Mouse (Mus musculus) stomach, postnatal 0 days (tissue): ENCODE measurements around the gene Abhd14a. TPM values are rescaled to one million over a fixed set of nuclear protein-coding genes. Genes with fewer than 3 reads are reported as not detected.

ENCODE experiments used
- ATAC-seq: fragments of 200-750 bp; cut with Nextera tagmentation; 2 replicates; pipeline ENCODE4 v1.8.0; 2017; ENCODE audit not compliant: low FRiP score, low TSS enrichment
- DNase-seq: peaks from one replicate; pipeline ENCODE4 v3.0.0-alpha.2; 2016; ENCODE audit warnings: low spot score
- H3K27ac ChIP-seq: fragments of 300-500 bp; sonication (generic); replicated peaks from 2 replicates; pipeline ENCODE4 v1.5.1; 2014; ENCODE audit warnings: mild to moderate bottlenecking, control low read depth
- H3K27me3 ChIP-seq: fragments of 300-500 bp; sonication (generic); 2 replicates; pipeline ENCODE4 v1.6.1; 2014; ENCODE audit warnings: low read length; ENCODE audit not compliant: control insufficient read depth, insufficient read depth
- H3K36me3 ChIP-seq: fragments of 300-500 bp; sonication (generic); 2 replicates; pipeline ENCODE4 v1.6.1; 2014; ENCODE audit warnings: low read length, mixed read lengths; ENCODE audit not compliant: control insufficient read depth, insufficient read depth
- H3K4me1 ChIP-seq: fragments of 300-500 bp; sonication (generic); replicated peaks from 2 replicates; pipeline ENCODE4 v1.6.1; 2014; ENCODE audit warnings: antibody characterized with exemption; ENCODE audit not compliant: control insufficient read depth, insufficient read depth
- H3K4me2 ChIP-seq: fragments of 300-500 bp; sonication (generic); replicated peaks from 2 replicates; pipeline ENCODE4 v1.6.1; 2014; ENCODE audit warnings: low read depth, mild to moderate bottlenecking, control low read depth, moderate library complexity
- H3K4me3 ChIP-seq: fragments of 300-500 bp; sonication (generic); 2 replicates; pipeline ENCODE4 v1.5.1; 2014; ENCODE audit warnings: low read depth, low read length, control low read depth
- H3K9ac ChIP-seq: fragments of 300-500 bp; sonication (generic); 2 replicates; pipeline ENCODE4 v1.6.1; 2014; ENCODE audit warnings: mild to moderate bottlenecking, low read length, control low read depth, mixed read lengths
- H3K9me3 ChIP-seq: fragments of 300-500 bp; sonication (generic); 2 replicates; pipeline ENCODE4 v1.6.1; 2016; ENCODE audit warnings: low read length; ENCODE audit not compliant: control insufficient read depth
- CTCF ChIP-seq: IDR thresholded peaks from 2 replicates; pipeline ENCODE4 v1.5.1; 2016; ENCODE audit warnings: antibody characterized with exemption, low read depth, mild to moderate bottlenecking, moderate library complexity
- EP300 ChIP-seq: optimal IDR thresholded peaks from 2 replicates; pipeline ENCODE3; 2016; ENCODE audit warnings: antibody characterized with exemption
- WGBS: fragments of 180-500 bp; shearing (Covaris S2); extraction: QIAGEN DNeasy Blood & Tissue Kit; methylation state at CpG from one replicate; pipeline ENCODE4 v1.1.7; 2014; 5-methylcytosine and 5-hydroxymethylcytosine counted together
- polyA plus RNA-seq: library from polyadenylated mRNA; unstranded; fragments of >200 nt; fragmentation: Nextera tagmentation; extraction: Ambion mirVana; gene quantifications from 2 replicates; pipeline ENCODE4 v1.2.1, GENCODE M21; 2015

Abhd14a gene
- polyA plus RNA-seq, 1 experiment from 2014 or later: 23.2 TPM

DNA sequence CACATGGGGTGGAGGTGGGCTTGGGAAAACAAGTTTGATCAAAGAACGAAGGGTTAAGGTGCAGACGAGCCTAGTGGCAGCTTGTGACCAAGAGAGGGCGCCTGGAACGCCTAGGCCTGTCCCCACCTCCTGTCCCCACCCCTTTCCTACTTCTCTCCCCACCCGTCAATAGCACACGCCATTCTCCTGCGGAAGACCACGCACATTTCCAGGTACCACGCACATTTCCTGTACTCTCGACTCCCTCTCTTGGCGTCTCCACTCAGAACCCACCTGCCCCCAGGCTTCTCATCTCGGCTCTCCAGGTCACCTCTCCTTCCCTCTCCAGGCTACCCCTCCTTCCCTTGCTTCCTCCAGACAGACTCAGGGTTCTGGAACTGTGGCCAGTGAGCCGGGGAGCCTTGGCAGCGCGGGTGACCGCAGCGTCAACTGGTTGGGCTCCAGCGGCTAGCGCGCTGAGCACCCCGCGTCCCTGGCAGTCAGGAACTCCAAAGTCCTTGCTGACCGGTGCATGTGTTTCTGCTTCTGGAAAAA lies 1.1 kb upstream of the Abhd14a start:
- ATAC-seq: peak; percentile 49; the same call in 1 of the 2 replicates
- 1% methylated on average over 23 of the region's 23 CpGs for WGBS
- H3K36me3 ChIP-seq: no peaks in the 10 kb centered on the region
- no peaks in the 10 kb centered on the region for H3K9me3 ChIP-seq
- no peak for TF ChIP-seq EP300
- TF ChIP-seq CTCF: peak; percentile 81
- peak overlapping the region; percentile 81 for H3K4me2 ChIP-seq
- H3K9ac ChIP-seq: peak overlapping the region; percentile 63
- peak overlapping the region; percentile 78 for H3K27ac ChIP-seq
- no peaks in the 10 kb centered on the region for H3K27me3 ChIP-seq
- peak overlapping the region; percentile 55 for H3K4me3 ChIP-seq
- peaks cover 21% of the 10 kb centered on the region for H3K4me1 ChIP-seq
- peak; percentile 80 for DNase-seq

DNA sequence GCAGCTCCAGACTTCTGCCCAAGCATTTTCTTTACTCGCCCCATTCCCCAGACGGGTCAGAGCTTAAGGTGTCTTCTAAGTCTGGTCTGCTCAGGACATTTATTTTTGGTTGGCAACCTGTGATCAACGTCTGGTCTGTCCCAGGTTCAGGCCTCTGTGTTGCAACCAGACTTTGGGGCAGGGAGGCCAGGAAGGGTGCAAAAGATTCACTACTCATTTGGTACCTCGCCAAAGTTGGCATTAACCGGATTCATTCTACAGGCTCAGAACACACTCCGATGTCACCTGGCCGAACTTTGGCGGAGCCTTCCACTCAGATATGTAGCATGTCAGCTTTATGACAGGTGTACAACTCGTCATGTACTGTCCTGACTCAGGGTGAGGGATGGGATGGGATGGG lies 473 bp upstream of the Abhd14a start:
- 22% methylated on average over 9 of the region's 9 CpGs for WGBS
- Histone ChIP-seq H3K27ac (peak overlapping the region; percentile 78), H3K9me3 (no peaks in the 10 kb centered on the region), H3K27me3 (no peaks in the 10 kb centered on the region), H3K4me1 (peaks cover 20% of the 10 kb centered on the region), H3K4me3 (peak overlapping the region; percentile 55), H3K4me2 (peak overlapping the region; percentile 81), H3K9ac (0 out of 2 replicates have a peak overlapping the region, but pooled peaks have one; percentile 32), H3K36me3 (no peaks in the 10 kb centered on the region)
- no peak for TF ChIP-seq EP300
- no peak for TF ChIP-seq CTCF
- ATAC-seq (peak; percentile 3; the same call in 1 of the 2 replicates), DNase-seq (no peak)

DNA sequence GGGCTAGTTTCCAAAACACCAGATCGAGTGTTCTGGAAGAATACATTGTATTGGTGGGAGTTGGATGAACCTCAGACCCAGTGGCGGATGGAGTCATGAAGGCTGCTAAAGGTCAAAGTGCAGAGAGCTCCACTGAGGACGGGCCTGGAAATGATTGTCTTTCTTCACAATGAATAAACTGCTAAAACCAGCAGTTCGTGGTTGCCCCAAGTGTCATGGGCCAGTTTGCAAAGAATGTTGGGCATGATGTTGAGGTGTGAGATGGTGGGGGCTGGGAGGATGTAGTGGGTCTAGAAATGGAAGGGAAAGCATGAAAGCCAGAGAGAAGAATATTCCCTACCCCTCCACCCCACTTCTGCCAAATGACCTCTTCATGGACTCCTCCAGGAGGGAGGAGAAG lies 2.6 kb downstream of the Abhd14a start:
- Histone ChIP-seq H3K4me3 (no peak overlapping the region), H3K27me3 (no peaks in the 10 kb centered on the region), H3K4me1 (peaks cover 7% of the 10 kb centered on the region), H3K27ac (no peak overlapping the region), H3K36me3 (no peaks in the 10 kb centered on the region), H3K9ac (no peak overlapping the region), H3K4me2 (no peak overlapping the region), H3K9me3 (no peaks in the 10 kb centered on the region)
- TF ChIP-seq CTCF: no peak
- TF ChIP-seq EP300: no peak
- 67% methylated on average over 4 of the region's 4 CpGs for WGBS
- no peak for DNase-seq
- no peak for ATAC-seq

DNA sequence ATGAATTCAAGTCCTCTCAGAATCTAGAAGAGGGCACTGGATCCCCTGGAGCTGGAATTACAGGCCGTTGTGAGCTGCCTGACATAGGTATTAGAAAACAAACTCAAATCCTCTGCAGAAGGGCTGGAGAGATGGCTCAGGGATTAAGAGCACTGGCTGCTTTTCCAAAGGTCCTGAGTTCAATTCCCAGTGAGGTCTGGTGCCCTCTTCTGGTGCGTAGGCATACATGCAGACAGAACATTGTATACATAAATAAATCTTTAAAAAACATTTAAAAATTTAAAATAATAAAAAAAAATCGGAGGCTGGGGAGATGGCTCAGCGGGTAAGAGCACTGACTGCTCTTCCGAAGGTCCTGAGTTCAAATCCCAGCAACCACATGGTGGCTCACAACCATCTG lies 4.8 kb downstream of the Abhd14a start:
- TF ChIP-seq CTCF: peak; percentile 57
- no peak for TF ChIP-seq EP300
- 78% methylated on average over 5 of the region's 5 CpGs for WGBS
- no peak overlapping the region for H3K27ac ChIP-seq
- H3K4me1 ChIP-seq: peaks cover 3% of the 10 kb centered on the region
- ATAC-seq (no peak), DNase-seq (no peak)
- no peaks in the 10 kb centered on the region for H3K36me3 ChIP-seq
- no peaks in the 10 kb centered on the region for H3K9me3 ChIP-seq
- H3K9ac ChIP-seq: no peak overlapping the region
- H3K4me2 ChIP-seq: no peak overlapping the region
- no peaks in the 10 kb centered on the region for H3K27me3 ChIP-seq
- H3K4me3 ChIP-seq: no peak overlapping the region

DNA sequence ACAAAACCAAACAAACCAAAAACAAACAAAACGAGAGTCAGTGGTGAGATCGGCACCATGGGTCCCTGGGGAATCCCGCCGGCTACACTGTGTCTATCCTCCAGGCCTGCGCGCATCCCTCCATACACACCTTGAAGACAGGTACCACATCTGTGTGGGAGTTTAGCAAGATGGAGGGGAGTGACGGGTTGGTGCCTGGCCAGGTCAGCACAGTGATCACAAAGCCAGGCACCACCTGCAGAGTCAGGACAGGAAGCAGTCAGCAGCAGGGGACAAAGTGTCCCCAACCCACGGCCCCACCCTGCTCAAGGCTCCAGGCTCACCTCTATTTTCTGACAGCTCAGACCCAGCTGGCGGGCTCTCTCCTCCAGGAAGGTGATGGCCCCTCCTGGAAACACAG lies 10.9 kb downstream of the Abhd14a start:
- no peak overlapping the region for H3K4me3 ChIP-seq
- H3K36me3 ChIP-seq: peaks cover 8% of the 10 kb centered on the region
- no peaks in the 10 kb centered on the region for H3K27me3 ChIP-seq
- peaks cover 3% of the 10 kb centered on the region for H3K4me1 ChIP-seq
- DNase-seq (no peak), ATAC-seq (no peak)
- H3K27ac ChIP-seq: no peak overlapping the region
- TF ChIP-seq EP300: no peak
- no peak for TF ChIP-seq CTCF
- H3K9me3 ChIP-seq: no peaks in the 10 kb centered on the region
- WGBS: 72% methylated on average over 9 of the region's 9 CpGs
- H3K4me2 ChIP-seq: no peak overlapping the region
- no peak overlapping the region for H3K9ac ChIP-seq

DNA sequence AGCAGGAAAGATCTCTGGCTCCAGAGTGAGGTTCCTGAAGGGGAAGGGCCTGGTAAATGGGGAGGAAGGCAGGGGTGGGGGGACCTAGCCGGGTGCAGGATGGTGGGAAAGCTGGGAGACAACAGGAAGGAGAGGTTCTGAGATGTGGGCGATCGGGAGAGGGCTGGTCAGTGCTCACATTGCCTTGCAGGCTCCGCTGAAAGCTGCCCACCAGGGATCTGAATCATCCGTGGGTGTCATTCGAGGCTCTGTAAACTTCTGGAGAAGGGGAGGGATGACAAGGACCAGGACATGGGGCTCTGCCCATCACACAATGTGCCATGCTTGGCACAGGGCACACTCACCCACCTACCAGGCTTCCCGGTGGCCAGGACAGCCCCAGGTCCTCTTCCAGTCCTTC lies 14.1 kb downstream of the Abhd14a start:
- no peak for TF ChIP-seq EP300
- TF ChIP-seq CTCF: no peak
- H3K27me3 ChIP-seq: no peaks in the 10 kb centered on the region
- DNase-seq: no peak
- no peaks in the 10 kb centered on the region; the same call in 1 of the 2 replicates for H3K4me1 ChIP-seq
- ATAC-seq: no peak
- no peak overlapping the region for H3K4me2 ChIP-seq
- H3K36me3 ChIP-seq: peaks cover 8% of the 10 kb centered on the region
- H3K27ac ChIP-seq: no peak overlapping the region
- no peak overlapping the region for H3K9ac ChIP-seq
- no peak overlapping the region for H3K4me3 ChIP-seq
- 60% methylated on average over 7 of the region's 7 CpGs for WGBS
- no peaks in the 10 kb centered on the region for H3K9me3 ChIP-seq
